Mouse (Mus musculus) brain, embryonic 14.5 days (tissue): Measurements from ENCODE around the gene Grxcr1. TPM values are rescaled to one million over a fixed set of nuclear protein-coding genes. Genes with fewer than 3 reads are reported as not detected.

ENCODE experiments used
- DNase-seq: peaks from one replicate; pipeline ENCODE4 v3.0.0-alpha.2; 2011; ENCODE audit warnings: low read depth
- CTCF ChIP-seq: fragments of 200-500 bp; IDR thresholded peaks from 2 replicates; pipeline ENCODE4 v1.5.1; 2012; ENCODE audit warnings: inconsistent platforms, mild to moderate bottlenecking, moderate library complexity, borderline replicate concordance; ENCODE audit not compliant: insufficient read depth, insufficient read length; ENCODE audit errors: extremely low read depth
- POLR2A ChIP-seq: fragments of 200-500 bp; IDR thresholded peaks from 2 replicates; pipeline ENCODE4 v1.6.1; 2012; ENCODE audit warnings: mild to moderate bottlenecking, inconsistent platforms, borderline replicate concordance; ENCODE audit not compliant: poor library complexity, insufficient read depth, insufficient read length, severe bottlenecking; ENCODE audit errors: extremely low read depth
- polyA plus RNA-seq: library from polyadenylated mRNA; depleted of rRNA; stranded (reverse); fragments of >200 nt; gene quantifications from 2 replicates; pipeline ENCODE4 v1.2.3, GENCODE M21; 2012; rRNA removed

Gene Grxcr1
- 0.06 TPM in 1 of 2 replicates, not detected in the other for polyA plus RNA-seq

- TF ChIP-seq CTCF (no peak), POLR2A (no peak)
- DNase-seq: no peak
Measured at GRCm38 (mm10) chr5:68031744-68032143, at the start of gene Grxcr1. Gene Grxcr1 (plus strand): TSS chr5:68031835.

GRCm38 (mm10) chr5:67981946-67982526, 49.6 kb upstream of the Grxcr1 start:
- DNase-seq: no peak
- TF ChIP-seq CTCF (no peak), POLR2A (no peak)

GRCm38 (mm10) chr5:67990426-67990825, 41.2 kb upstream of the Grxcr1 start:
- no peak for TF ChIP-seq CTCF
- TF ChIP-seq POLR2A: no peak
- no peak for DNase-seq

GRCm38 (mm10) chr5:68002611-68003010, 29.0 kb upstream of the Grxcr1 start:
- peak; percentile 23 for DNase-seq
- TF ChIP-seq POLR2A (no peak), CTCF (no peak)

- TF ChIP-seq POLR2A (no peak), CTCF (no peak)
- DNase-seq: peak; percentile 45
Measured at GRCm38 (mm10) chr5:68003904-68004303, 27.7 kb upstream of the Grxcr1 start.

- TF ChIP-seq CTCF: no peak
- no peak for TF ChIP-seq POLR2A
- DNase-seq: no peak
Measured at GRCm38 (mm10) chr5:68004419-68004818, 27.2 kb upstream of the Grxcr1 start.

- TF ChIP-seq CTCF: no peak
- TF ChIP-seq POLR2A: no peak
- no peak for DNase-seq
Measured at GRCm38 (mm10) chr5:68007074-68007473, 24.6 kb upstream of the Grxcr1 start.

GRCm38 (mm10) chr5:68011569-68011968, 20.1 kb upstream of the Grxcr1 start:
- TF ChIP-seq CTCF: no peak
- no peak for TF ChIP-seq POLR2A
- no peak for DNase-seq

- TF ChIP-seq POLR2A (no peak), CTCF (peak; percentile 89)
- peak; percentile 86 for DNase-seq
Measured at GRCm38 (mm10) chr5:68012618-68013017, 19.0 kb upstream of the Grxcr1 start.

- DNase-seq: no peak
- TF ChIP-seq POLR2A (no peak), CTCF (no peak)
Measured at GRCm38 (mm10) chr5:68020870-68021269, 10.8 kb upstream of the Grxcr1 start.

GRCm38 (mm10) chr5:68026658-68027422, 4.8 kb upstream of the Grxcr1 start:
- TF ChIP-seq POLR2A: no peak
- TF ChIP-seq CTCF: no peak
- DNase-seq: peak; percentile 74

- DNase-seq: peak; percentile 9
- TF ChIP-seq CTCF: no peak
- TF ChIP-seq POLR2A: no peak
Measured at GRCm38 (mm10) chr5:68027474-68027873, 4.2 kb upstream of the Grxcr1 start.

- no peak for DNase-seq
- TF ChIP-seq CTCF: no peak
- TF ChIP-seq POLR2A: no peak
Measured at GRCm38 (mm10) chr5:68033345-68033744, 1.7 kb downstream of the Grxcr1 start.
